Mouse (Mus musculus) hindbrain, postnatal 0 days (tissue): Measurements from ENCODE around the gene Vmn2r54. TPM values are rescaled to one million over a fixed set of nuclear protein-coding genes. Genes with fewer than 3 reads are reported as not detected.
"Not testable (repeated sequence)": the region's sequence is repeated elsewhere in the genome, so short reads cannot be mapped to it uniquely, and the experiment has no call there.

Experiments
- ATAC-seq: fragments of 200-750 bp; cut with Nextera tagmentation; 2 replicates; pipeline ENCODE4 v1.8.0; 2017; ENCODE audit warnings: mild to moderate bottlenecking, moderate TSS enrichment, moderate library complexity
- DNase-seq: peaks from one replicate; pipeline ENCODE4 v3.0.0-alpha.2; 2015; ENCODE audit warnings: low spot score
- H3K27ac ChIP-seq: fragments of 300-500 bp; sonication (generic); 2 replicates; pipeline ENCODE4 v1.5.1; 2014; ENCODE audit warnings: mild to moderate bottlenecking
- H3K27me3 ChIP-seq: fragments of 300-500 bp; sonication (generic); 2 replicates; pipeline ENCODE4 v1.6.1; 2014; ENCODE audit warnings: low read length, mixed read lengths; ENCODE audit not compliant: insufficient read depth
- H3K36me3 ChIP-seq: fragments of 300-500 bp; sonication (generic); 2 replicates; pipeline ENCODE4 v1.6.1; 2014; ENCODE audit warnings: low read length, mixed read lengths; ENCODE audit not compliant: insufficient read depth
- H3K4me1 ChIP-seq: fragments of 300-500 bp; sonication (generic); 2 replicates; pipeline ENCODE4 v1.6.1; 2014; ENCODE audit warnings: antibody characterized with exemption, low read length, mixed read lengths; ENCODE audit not compliant: insufficient read depth
- H3K4me2 ChIP-seq: fragments of 300-500 bp; sonication (generic); 2 replicates; pipeline ENCODE4 v1.6.1; 2014; ENCODE audit warnings: low read depth, mild to moderate bottlenecking, low read length, moderate library complexity, mixed read lengths
- H3K4me3 ChIP-seq: fragments of 300-500 bp; sonication (generic); 2 replicates; pipeline ENCODE4 v1.5.1; 2014; ENCODE audit warnings: low read length
- H3K9ac ChIP-seq: fragments of 300-500 bp; sonication (generic); replicated peaks from 2 replicates; pipeline ENCODE4 v1.6.1; 2014; ENCODE audit warnings: mild to moderate bottlenecking, low read length, moderate library complexity, mixed read lengths
- H3K9me3 ChIP-seq: fragments of 300-500 bp; sonication (generic); 2 replicates; pipeline ENCODE4 v1.6.1; 2016; ENCODE audit warnings: low read length, mixed read lengths
- CTCF ChIP-seq: IDR thresholded peaks from 2 replicates; pipeline ENCODE4 v1.5.1; 2016; ENCODE audit warnings: antibody characterized with exemption, control low read depth, low read depth
- WGBS: fragments of 180-500 bp; shearing (Covaris S2); extraction: QIAGEN DNeasy Blood & Tissue Kit; methylation state at CpG from one replicate; pipeline ENCODE4 v1.1.7; 2014; 5-methylcytosine and 5-hydroxymethylcytosine counted together
- polyA plus RNA-seq: library from polyadenylated mRNA; unstranded; fragments of >200 nt; fragmentation: Nextera tagmentation; extraction: Ambion mirVana; gene quantifications from 2 replicates; pipeline ENCODE4 v1.2.1, GENCODE M21; 2015
- total RNA-seq: library from RNA; depleted of rRNA; stranded (reverse); fragments of >200 nt; gene quantifications from 2 replicates; pipeline ENCODE4 v1.2.3, GENCODE M21; 2014; rRNA removed

The Vmn2r54 gene
- not detected in 2 replicates for total RNA-seq
- polyA plus RNA-seq: not detected in 2 replicates

- not testable (repeated sequence) for H3K27me3 ChIP-seq, H3K4me1 ChIP-seq, H3K36me3 ChIP-seq, ATAC-seq, H3K27ac ChIP-seq, H3K4me2 ChIP-seq, H3K4me3 ChIP-seq, DNase-seq, H3K9ac ChIP-seq, H3K9me3 ChIP-seq
- 76% methylated on average over 3 of the region's 4 CpGs for WGBS
Observed at GRCm38 (mm10) chr7:12640219-12640618, at the start of gene Vmn2r54. Vmn2r54 (minus strand) TSS chr7:12640319.

- 89% methylated on average over 3 of the region's 3 CpGs for WGBS
- not testable (repeated sequence) for H3K4me3 ChIP-seq, H3K4me1 ChIP-seq, DNase-seq, ATAC-seq, H3K9me3 ChIP-seq, H3K4me2 ChIP-seq, H3K27me3 ChIP-seq, H3K36me3 ChIP-seq, H3K9ac ChIP-seq, H3K27ac ChIP-seq
Observed at GRCm38 (mm10) chr7:12684903-12685302, 44.8 kb upstream of the Vmn2r54 start, which contains the start of gene Vmn2r55. Vmn2r55 (minus strand) TSS chr7:12685003.

- peaks cover 7% of the 10 kb centered on the region; the same call in 1 of the 2 replicates for H3K9me3 ChIP-seq
- TF ChIP-seq CTCF: no peak
- no peak for ATAC-seq
- H3K36me3 ChIP-seq: no peaks in the 10 kb centered on the region
- no peaks in the 10 kb centered on the region for H3K27me3 ChIP-seq
- no peak within 1 kb of the TSS for H3K4me3 ChIP-seq
- H3K9ac ChIP-seq: no peak within 1 kb of the TSS
- no peak within 1 kb of the TSS for H3K4me2 ChIP-seq
- H3K4me1 ChIP-seq: no peaks in the 10 kb centered on the region
- no peak within 1 kb of the TSS for H3K27ac ChIP-seq
- no peak for DNase-seq
Observed at GRCm38 (mm10) chr7:12608688-12609087, 31.4 kb downstream of the Vmn2r54 start, which contains the start of gene Vmn2r53. Vmn2r53 (minus strand) TSS chr7:12608788.

Other genes with a start within 250 kb of the Vmn2r54 start
- 4.9 and 7.5 TPM in 2 replicates for gene Zfp551, start 217.6 kb downstream of the Vmn2r54 start, total RNA-seq
- gene Zfp551, start 217.6 kb downstream of the Vmn2r54 start, polyA plus RNA-seq: 8.1 and 8.5 TPM in 2 replicates
- 22.6 and 24.4 TPM in 2 replicates for gene Zfp606, start 162.0 kb downstream of the Vmn2r54 start, total RNA-seq
- 22.9 and 23.3 TPM in 2 replicates for gene Zfp606, start 162.0 kb downstream of the Vmn2r54 start, polyA plus RNA-seq
- not detected in 2 replicates for gene 2900092C05Rik, start 127.8 kb downstream of the Vmn2r54 start, total RNA-seq
- not detected in 2 replicates for gene 2900092C05Rik, start 127.8 kb downstream of the Vmn2r54 start, polyA plus RNA-seq
- 0.04 and 0.05 TPM in 2 replicates for gene Vmn2r53, start 31.5 kb downstream of the Vmn2r54 start, total RNA-seq
- not detected in 2 replicates for gene Vmn2r53, start 31.5 kb downstream of the Vmn2r54 start, polyA plus RNA-seq
- not detected in 2 replicates for gene Vmn2r55, start 44.7 kb upstream of the Vmn2r54 start, total RNA-seq
- not detected in 2 replicates for gene Vmn2r55, start 44.7 kb upstream of the Vmn2r54 start, polyA plus RNA-seq
- gene Vmn2r56, start 94.7 kb upstream of the Vmn2r54 start, total RNA-seq: 0.04 and 0.10 TPM in 2 replicates
- 0.03 TPM in 1 of 2 replicates, not detected in the other for gene Vmn2r56, start 94.7 kb upstream of the Vmn2r54 start, polyA plus RNA-seq
- gene Zscan18, start 163.3 kb upstream of the Vmn2r54 start, total RNA-seq: 17.3 and 18.1 TPM in 2 replicates
- gene Zscan18, start 163.3 kb upstream of the Vmn2r54 start, polyA plus RNA-seq: 19.6 and 20.0 TPM in 2 replicates
- 10.7 and 14.8 TPM in 2 replicates for gene Zfp329, start 178.5 kb upstream of the Vmn2r54 start, total RNA-seq
- gene Zfp329, start 178.5 kb upstream of the Vmn2r54 start, polyA plus RNA-seq: 17.1 and 17.2 TPM in 2 replicates
- gene Zfp110, start 194.4 kb upstream of the Vmn2r54 start, total RNA-seq: 15.2 and 31.8 TPM in 2 replicates
- 16.6 and 18.1 TPM in 2 replicates for gene Zfp110, start 194.4 kb upstream of the Vmn2r54 start, polyA plus RNA-seq
- 7.7 and 10.7 TPM in 2 replicates for gene Zfp128, start 240.9 kb upstream of the Vmn2r54 start, total RNA-seq
- 1.9 and 2.1 TPM in 2 replicates for gene Zfp128, start 240.9 kb upstream of the Vmn2r54 start, polyA plus RNA-seq